In the genomic region with DNA sequence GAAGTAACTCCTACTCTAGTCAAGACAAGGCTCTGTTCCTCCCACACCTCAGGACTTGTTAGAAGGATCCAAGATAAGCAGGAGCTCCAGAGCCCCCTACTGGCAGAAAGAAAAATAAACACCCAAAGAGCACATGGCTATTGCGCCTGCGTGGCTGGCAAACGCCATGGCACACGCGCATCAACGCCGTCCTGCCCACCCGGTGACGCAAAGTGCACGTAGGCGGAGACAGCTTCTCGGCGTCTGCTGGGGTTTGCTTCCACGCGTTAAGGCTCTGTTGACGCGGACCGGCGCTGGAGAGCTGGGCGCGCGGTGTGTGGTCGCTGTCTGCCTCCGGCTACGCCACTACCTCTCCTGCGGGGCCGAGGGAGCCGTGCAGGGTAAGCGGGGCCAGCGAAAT, we compare ENCODE assay signal across 7 mouse cellular contexts. TPM values are rescaled to one million over a fixed set of nuclear protein-coding genes. Genes with fewer than 3 reads are reported as not detected.
DNase-seq lines count a peak whose midpoint lies in the region; ATAC-seq and TF ChIP-seq lines count a peak whose summit lies in the region.

TSS of gene Entpd6 (plus strand) at position 189 of the 400 bp plus-strand sequence.

- intact Hi-C loops in left cerebral cortex, postnatal 4 days (cut with DNase I), result loop anchor here (2.0 to 5.0 kb wide), 2 partner anchors 72 to 140 kb away; partner anchors contain the start of gene Apmap

- H3K4me3 ChIP-seq in intestine, postnatal 0 days (ENCODE audit: low read depth, low read length), result peak within 1 kb of the TSS; percentile 60
- H3K4me3 ChIP-seq in midbrain, embryonic 12.5 days, result peak within 1 kb of the TSS; percentile 54
- peak within 1 kb of the TSS; percentile 72 for H3K4me3 ChIP-seq in small intestine, adult 2 months (ENCODE audit: low read depth, low read length)

- no peaks in the 10 kb centered on the region for H3K9me3 ChIP-seq in intestine, postnatal 0 days (ENCODE audit: control insufficient read depth)
- no peaks in the 10 kb centered on the region for H3K9me3 ChIP-seq in midbrain, embryonic 12.5 days

- peak; percentile 78 for TF ChIP-seq POLR2A in small intestine, adult 2 months (IDR thresholded peaks at IDR 0.05; ENCODE audit: low read depth, low read length)

- peak within 1 kb of the TSS; percentile 81 for H3K27ac ChIP-seq in intestine, postnatal 0 days (ENCODE audit: low read depth, low read length)
- peak within 1 kb of the TSS; percentile 35 for H3K27ac ChIP-seq in midbrain, embryonic 12.5 days (replicated peaks)
- peak within 1 kb of the TSS; percentile 66 for H3K27ac ChIP-seq in small intestine, adult 2 months (ENCODE audit: insufficient read depth, low read depth, low read length)

- H3K36me3 ChIP-seq in intestine, postnatal 0 days (ENCODE audit: control insufficient read depth, insufficient read depth), result peaks cover 9% of the 10 kb centered on the region
- peaks cover 12% of the 10 kb centered on the region; the same call in 1 of the 2 replicates for H3K36me3 ChIP-seq in midbrain, embryonic 12.5 days
- H3K36me3 ChIP-seq in small intestine, adult 2 months (ENCODE audit: control insufficient read depth, insufficient read depth, low read length), result peaks cover 9% of the 10 kb centered on the region; the same call in 1 of the 2 replicates

- H3K4me1 ChIP-seq in intestine, postnatal 0 days (replicated peaks; ENCODE audit: control insufficient read depth, insufficient read depth, low read length), result peaks cover 7% of the 10 kb centered on the region; the same call in 1 of the 2 replicates
- H3K4me1 ChIP-seq in midbrain, embryonic 12.5 days, result peaks cover 9% of the 10 kb centered on the region
- H3K4me1 ChIP-seq in small intestine, adult 2 months (ENCODE audit: control insufficient read depth, insufficient read depth, insufficient read length, low read length), result peaks cover 11% of the 10 kb centered on the region; the same call in 1 of the 2 replicates

- peak; percentile 92 for TF ChIP-seq CTCF in intestine, postnatal 0 days (IDR thresholded peaks at IDR 0.05; ENCODE audit: low read depth)
- TF ChIP-seq CTCF in small intestine, adult 2 months (IDR thresholded peaks at IDR 0.05; ENCODE audit: extremely low read depth, insufficient read length, insufficient replicate concordance, low read depth, low read length), result peak; percentile 73; the same call in 1 of the 2 replicates

- H3K9ac ChIP-seq in intestine, postnatal 0 days (ENCODE audit: low read depth, low read length), result peak within 1 kb of the TSS; percentile 61
- H3K9ac ChIP-seq in midbrain, embryonic 12.5 days (replicated peaks), result peak within 1 kb of the TSS; percentile 62

- ATAC-seq in intestine, postnatal 0 days, result peak; percentile 98
- ATAC-seq in midbrain, embryonic 12.5 days (ENCODE audit: low FRiP score, low read depth), result peak; percentile 97

- peak; percentile 94 for DNase-seq in adrenal gland, adult 8-10 months
- peak; percentile 94 for DNase-seq in embryo, embryonic 9.5 days (ENCODE audit: extremely low spot score)
- peak; percentile 86 for DNase-seq in gonadal fat pad, adult 2 months (ENCODE audit: low read depth)
- peak; percentile 94 for DNase-seq in left cerebral cortex, postnatal 4 days

- H3K27me3 ChIP-seq in intestine, postnatal 0 days (replicated peaks; ENCODE audit: control insufficient read depth, insufficient read depth, low read length), result no peaks in the 10 kb centered on the region
- peaks cover 13% of the 10 kb centered on the region for H3K27me3 ChIP-seq in midbrain, embryonic 12.5 days
- no peaks in the 10 kb centered on the region for H3K27me3 ChIP-seq in small intestine, adult 2 months (ENCODE audit: control insufficient read depth, insufficient read depth, low read length)

- under 1% methylated on average over 30 of the region's 30 CpGs for WGBS in intestine, postnatal 0 days
- under 1% methylated on average over 30 of the region's 30 CpGs for WGBS in midbrain, embryonic 12.5 days
- under 1% methylated on average over 30 of the region's 30 CpGs for WGBS in small intestine, adult 2 months

- peak within 1 kb of the TSS; percentile 99 for H3K4me2 ChIP-seq in intestine, postnatal 0 days (replicated peaks; ENCODE audit: low read depth)
- peak within 1 kb of the TSS; percentile 81 for H3K4me2 ChIP-seq in midbrain, embryonic 12.5 days (replicated peaks)

RNA-seq across cellular contexts. Expression of gene Entpd6, which starts in this region (rescaled TPM):
- total RNA-seq in adrenal gland, adult 8-10 months (2022), result 1 to 10 TPM; 6.4 to 9.8 (median 8.7) TPM
- polyA plus RNA-seq in gonadal fat pad, adult 2 months (2012; rRNA removed), result 55.0 and 56.2 TPM in 2 replicates
- polyA plus RNA-seq in intestine, postnatal 0 days (2015; fragmentation: Nextera tagmentation; extraction: Ambion mirVana), result 8.0 and 8.2 TPM in 2 replicates
- total RNA-seq in left cerebral cortex, postnatal 4 days (2021), result 10 to 100 TPM; 53.0 to 58.5 TPM
- polyA plus RNA-seq in midbrain, embryonic 12.5 days (2016; fragmentation: Nextera tagmentation; extraction: Ambion mirVana), result 30.4 and 32.0 TPM in 2 replicates
- 11.3 and 19.8 TPM in 2 replicates for polyA plus RNA-seq in small intestine, adult 2 months (2012; rRNA removed)

Comparison
In these comparisons a context has a peak if more than half of its experiments do, and no peak if none do; other contexts are left out.
1. Peak in every context shown above with its lines: DNase-seq, ATAC-seq, H3K4me3 ChIP-seq and H3K27ac ChIP-seq.
2. RNA of gene Entpd6 (total RNA-seq): 53.0 to 58.5 TPM in left cerebral cortex, postnatal 4 days; 6.4 to 9.8 TPM in adrenal gland, adult 8-10 months; every median in the first group is over 4 times any median in the second.